Mouse (Mus musculus): ENCODE measurements at regions not wholly inside any gene's neighbourhood (a gene's known extent, or its start where the extent isn't known, plus 50 kb on each side); places are given as distances from the start of the nearest gene placed in this dataset.

DNA sequence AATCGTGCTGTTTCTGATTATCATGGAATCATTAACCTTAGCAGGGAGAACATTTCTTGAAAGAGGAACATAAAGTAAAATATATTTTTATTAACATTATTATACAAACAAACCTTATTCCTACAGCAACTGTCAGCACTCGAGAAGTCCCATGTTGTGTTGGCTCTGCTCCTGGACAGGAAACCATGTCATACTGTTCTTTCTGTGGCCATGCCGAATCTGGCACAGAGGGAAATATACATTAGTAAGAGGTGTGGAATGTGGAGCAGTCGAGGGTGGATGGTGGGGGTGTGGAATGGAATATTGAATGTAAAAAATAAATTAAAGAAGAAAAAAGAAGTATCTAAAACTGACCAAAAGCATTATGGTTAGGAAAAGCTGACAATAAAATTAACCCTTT, 342.1 kb upstream of the Pmfbp1 start:
- DNase-seq (ENCODE audit: low spot score), result no peak

DNA sequence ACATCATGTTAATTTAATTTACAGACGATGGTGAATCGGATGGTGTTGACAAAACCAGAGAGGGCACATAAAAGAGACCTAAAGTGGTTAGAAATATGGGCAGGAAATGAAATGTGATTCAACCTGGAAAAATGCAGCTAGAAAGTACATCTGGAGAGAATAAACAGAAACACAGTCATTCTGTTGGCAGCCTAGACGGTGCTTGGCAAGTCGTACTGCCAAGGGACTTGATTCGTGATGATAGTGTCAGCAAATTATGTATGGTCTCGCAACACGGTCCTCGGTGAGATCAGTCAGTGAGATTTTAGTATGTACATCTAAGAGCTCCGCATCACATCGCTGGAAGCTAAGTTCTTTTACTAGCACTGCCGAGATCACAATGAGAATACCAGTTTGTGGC, 338.3 kb upstream of the Pmfbp1 start:
- no peak for DNase-seq (ENCODE audit: low spot score)

DNA sequence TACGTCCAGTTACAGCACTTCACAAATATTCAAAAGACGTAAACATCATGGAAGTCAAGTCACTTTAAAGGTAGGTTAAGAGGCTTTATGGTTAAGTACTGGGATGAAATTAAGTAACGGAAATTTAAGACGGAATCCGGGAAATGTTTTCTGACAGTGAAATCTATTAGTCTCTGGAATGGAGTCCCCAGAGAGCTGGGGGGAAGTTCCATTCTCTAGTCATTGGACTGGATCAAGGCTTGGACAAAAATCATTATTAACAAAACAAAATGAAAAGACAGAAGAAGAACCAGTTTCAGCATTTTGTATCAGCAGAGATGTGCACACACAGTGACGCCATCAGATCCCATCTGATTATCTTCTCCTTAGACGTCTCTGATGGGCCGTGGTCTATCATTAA, 337.8 kb upstream of the Pmfbp1 start:
- no peak for DNase-seq (ENCODE audit: low spot score)

- no peak for DNase-seq (ENCODE audit: low spot score)
These were observed 321.1 kb upstream of the Pmfbp1 start for GRCm38 (mm10) chr8:109172701-109173100.

GRCm38 (mm10) chr8:109185558-109186198, 308.1 kb upstream of the Pmfbp1 start:
- DNase-seq (ENCODE audit: low spot score), result peak; percentile 31

DNA sequence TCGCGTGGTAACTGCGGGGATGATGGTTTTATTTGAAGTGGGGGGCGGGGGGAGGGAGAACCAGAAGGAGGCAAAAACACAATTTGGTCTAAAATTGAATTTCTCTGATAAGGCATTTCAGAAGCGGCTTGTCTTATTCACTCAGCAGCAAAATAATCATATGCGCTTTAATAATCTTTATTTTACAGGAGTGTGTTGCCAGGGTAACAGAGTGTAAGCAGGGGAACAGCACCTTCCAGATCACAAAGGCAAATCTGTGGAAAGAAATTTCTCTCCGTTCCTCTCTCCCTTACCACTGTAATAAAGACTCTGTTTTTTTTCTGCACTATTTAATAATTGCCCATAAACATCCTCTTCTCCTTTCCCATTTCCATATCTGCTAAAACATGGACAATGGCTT, 306.2 kb upstream of the Pmfbp1 start:
- DNase-seq (ENCODE audit: low spot score), result no peak

DNA sequence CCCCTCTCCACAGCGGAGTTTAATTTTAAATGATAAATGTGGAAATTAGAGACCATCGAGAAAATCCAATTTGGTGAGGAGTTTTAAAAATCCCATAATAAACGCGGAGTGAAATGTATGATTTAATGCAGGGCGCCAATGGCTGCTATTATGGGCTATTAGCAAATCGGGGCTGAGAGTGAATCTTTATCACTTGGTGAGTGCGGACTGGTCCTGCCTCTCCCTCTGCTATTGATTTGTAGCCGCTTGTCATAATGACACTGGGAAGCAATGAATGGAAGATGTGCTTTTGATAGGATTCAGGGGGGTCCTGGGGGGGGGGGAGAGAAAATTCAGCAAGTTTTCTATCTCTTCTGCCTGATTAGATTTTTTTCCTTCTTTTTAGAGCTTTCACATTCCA, 279.6 kb upstream of the Pmfbp1 start:
- DNase-seq (ENCODE audit: low spot score), result no peak

GRCm38 (mm10) chr8:109216318-109216717, 277.5 kb upstream of the Pmfbp1 start:
- no peak for DNase-seq (ENCODE audit: low spot score)

- no peak for DNase-seq (ENCODE audit: low spot score)
These were observed 276.5 kb upstream of the Pmfbp1 start for GRCm38 (mm10) chr8:109217326-109217725.

GRCm38 (mm10) chr8:109232281-109233234, 261.3 kb upstream of the Pmfbp1 start:
- DNase-seq (ENCODE audit: low spot score), result no peak

GRCm38 (mm10) chr8:109245526-109245925, 248.3 kb upstream of the Pmfbp1 start:
- no peak for DNase-seq (ENCODE audit: low spot score)

DNA sequence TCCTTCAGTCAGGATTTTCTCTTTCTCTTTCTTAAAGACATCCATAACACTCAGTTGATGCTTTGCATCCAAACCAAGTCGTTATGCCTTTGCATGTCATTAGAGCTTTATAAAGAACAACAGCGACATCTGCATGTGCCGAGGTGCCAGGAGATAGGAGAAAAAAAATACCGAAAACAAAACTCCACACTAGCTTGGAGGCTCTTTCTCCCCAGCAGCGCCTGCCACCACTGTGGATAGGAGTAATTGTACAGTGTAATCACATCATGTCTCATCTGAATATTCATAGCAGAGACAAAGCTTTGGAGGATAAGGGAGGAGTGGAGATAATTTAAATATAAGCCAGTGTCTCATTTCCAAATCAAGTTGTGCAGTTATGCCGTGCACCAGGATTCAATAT, 246.0 kb upstream of the Pmfbp1 start:
- DNase-seq (ENCODE audit: low spot score), result no peak

- DNase-seq (ENCODE audit: low spot score), result no peak
These were observed 245.5 kb upstream of the Pmfbp1 start for GRCm38 (mm10) chr8:109248356-109248755.

DNA sequence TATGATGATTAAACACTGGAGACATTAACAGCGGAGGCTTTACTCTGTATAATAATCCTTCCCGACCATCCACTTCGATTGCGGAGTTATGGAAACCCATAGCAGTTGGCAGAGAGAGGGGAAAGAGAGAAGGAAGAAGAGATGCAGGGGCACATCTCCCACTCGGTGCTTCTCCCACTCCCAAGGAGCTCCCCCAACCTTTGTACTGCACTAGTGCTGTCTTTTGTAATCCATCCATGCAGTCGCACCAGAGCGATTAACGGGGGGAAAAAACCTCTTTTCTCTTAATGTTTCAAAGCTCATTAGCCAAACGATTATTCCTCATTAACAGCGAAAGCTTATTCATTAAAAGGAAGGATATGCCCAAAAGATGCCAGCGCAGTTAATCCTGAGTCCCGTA, 244.6 kb upstream of the Pmfbp1 start:
- DNase-seq (ENCODE audit: low spot score), result no peak

GRCm38 (mm10) chr8:109249691-109250090, 244.1 kb upstream of the Pmfbp1 start:
- DNase-seq (ENCODE audit: low spot score), result no peak

DNA sequence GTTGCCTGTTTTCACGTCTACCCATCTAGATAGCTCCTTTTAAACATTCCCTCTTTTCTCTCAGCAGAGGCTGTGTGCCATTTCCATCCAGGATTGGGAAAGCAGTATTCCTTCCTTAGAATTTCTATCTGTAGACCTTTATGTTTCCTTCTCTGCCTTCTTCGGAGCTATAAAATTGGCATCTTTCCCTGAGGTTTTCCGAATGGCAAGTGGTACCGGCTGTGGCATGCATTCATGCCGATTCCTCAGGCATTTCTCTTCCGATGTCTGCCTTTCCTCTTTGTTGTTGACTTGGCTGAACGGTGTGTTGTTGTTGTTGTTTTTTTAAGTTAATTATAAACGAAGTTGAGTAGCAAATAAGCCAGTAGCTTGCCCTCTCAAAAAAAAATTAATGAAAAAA, 243.3 kb upstream of the Pmfbp1 start:
- DNase-seq (ENCODE audit: low spot score), result no peak

GRCm38 (mm10) chr8:109251360-109251798, 242.4 kb upstream of the Pmfbp1 start:
- no peak for DNase-seq (ENCODE audit: low spot score)

- DNase-seq (ENCODE audit: low spot score), result no peak
These were observed 241.4 kb upstream of the Pmfbp1 start for GRCm38 (mm10) chr8:109252404-109252803.

GRCm38 (mm10) chr8:109279129-109279528, 214.7 kb upstream of the Pmfbp1 start:
- no peak for DNase-seq (ENCODE audit: low spot score)

DNA sequence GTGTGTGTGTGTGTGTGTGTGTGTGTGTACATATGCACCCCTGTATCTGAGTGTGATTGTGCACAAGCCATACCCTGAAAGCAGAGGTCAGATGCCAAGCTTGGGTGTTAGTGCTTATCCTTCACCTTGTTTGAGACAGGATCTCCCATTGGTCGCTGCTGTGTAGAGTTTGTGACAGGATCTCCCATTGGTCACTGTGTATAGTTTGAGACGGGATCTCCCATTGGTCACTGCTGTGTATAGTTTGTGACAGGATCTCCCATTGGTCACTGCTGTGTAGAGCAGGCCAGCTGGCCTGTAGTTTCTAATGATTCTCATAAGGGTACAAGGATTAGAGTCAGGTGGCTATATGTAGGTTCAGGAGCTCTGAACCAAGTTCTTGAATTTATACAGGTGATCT, 213.3 kb upstream of the Pmfbp1 start:
- no peak for DNase-seq (ENCODE audit: low spot score)

GRCm38 (mm10) chr8:109281598-109281997, 212.2 kb upstream of the Pmfbp1 start:
- DNase-seq (ENCODE audit: low spot score), result no peak

- DNase-seq (ENCODE audit: low spot score), result no peak
These were observed 183.0 kb upstream of the Pmfbp1 start for GRCm38 (mm10) chr8:109310670-109311386.
